26 mouse cellular contexts compared by ENCODE assay signal in genomic region chr4:110232327-110232726, GRCm38 (mm10).
A peak's percentile ranks its signal among the peaks of the same experiment; 100 is the strongest.
DNase-seq lines count a peak whose midpoint lies in the region; ATAC-seq and TF ChIP-seq lines count a peak whose summit lies in the region.
"Had no signal": no experiment of that assay in that cellular context is flagged by ENCODE, and none has a peak within 500 bp of the region (broad histone marks: within the 10 kb centered on the region; RNA-seq: fewer than 3 reads in every experiment).

No protein-coding gene starts in this region.

- intact Hi-C loops in heart, postnatal 10 days (cut with DNase I) = no loop called here

- H3K27ac ChIP-seq in forebrain, embryonic 12.5 days = no peak overlapping the region
- H3K27ac ChIP-seq in forebrain, postnatal 0 days (ENCODE audit: low read depth, low read length) = no peak overlapping the region
- peak overlapping the region; percentile 22; the same call in 1 of the 2 replicates for H3K27ac ChIP-seq in heart, embryonic 12.5 days (ENCODE audit: poor library complexity, severe bottlenecking)
- no peak overlapping the region for H3K27ac ChIP-seq in heart, embryonic 15.5 days
- H3K27ac ChIP-seq: embryonic facial prominence, embryonic 12.5 days; hindbrain, embryonic 12.5 days; hindbrain, embryonic 15.5 days; intestine, embryonic 15.5 days; kidney, embryonic 15.5 days had no signal

- no peaks in the 10 kb centered on the region for H3K9me3 ChIP-seq in forebrain, embryonic 12.5 days
- no peaks in the 10 kb centered on the region for H3K9me3 ChIP-seq in forebrain, postnatal 0 days (ENCODE audit: low read length)
- no peaks in the 10 kb centered on the region for H3K9me3 ChIP-seq in heart, embryonic 12.5 days (replicated peaks)
- no peaks in the 10 kb centered on the region for H3K9me3 ChIP-seq in heart, embryonic 15.5 days (replicated peaks)
- H3K9me3 ChIP-seq: embryonic facial prominence, embryonic 12.5 days; hindbrain, embryonic 12.5 days; hindbrain, embryonic 15.5 days; intestine, embryonic 15.5 days; kidney, embryonic 15.5 days had no signal

- no peak overlapping the region for H3K4me2 ChIP-seq in forebrain, embryonic 12.5 days
- no peak overlapping the region for H3K4me2 ChIP-seq in forebrain, postnatal 0 days (ENCODE audit: low read depth)
- peak overlapping the region; percentile 42; the same call in 1 of the 2 replicates for H3K4me2 ChIP-seq in heart, embryonic 12.5 days
- H3K4me2 ChIP-seq in heart, embryonic 15.5 days = no peak overlapping the region
- H3K4me2 ChIP-seq: embryonic facial prominence, embryonic 12.5 days; hindbrain, embryonic 12.5 days; hindbrain, embryonic 15.5 days; intestine, embryonic 15.5 days; kidney, embryonic 15.5 days had no signal

- H3K9ac ChIP-seq in forebrain, embryonic 12.5 days = no peak overlapping the region
- no peak overlapping the region for H3K9ac ChIP-seq in forebrain, postnatal 0 days
- H3K9ac ChIP-seq in heart, embryonic 12.5 days = no peak overlapping the region
- no peak overlapping the region for H3K9ac ChIP-seq in heart, embryonic 15.5 days
- H3K9ac ChIP-seq: embryonic facial prominence, embryonic 12.5 days; hindbrain, embryonic 12.5 days; hindbrain, embryonic 15.5 days; intestine, embryonic 15.5 days; kidney, embryonic 15.5 days had no signal

- 48% methylated on average over 3 of the region's 3 CpGs for WGBS in forebrain, embryonic 12.5 days
- WGBS in forebrain, postnatal 0 days = 38% methylated on average over 3 of the region's 3 CpGs
- 48% methylated on average over 3 of the region's 3 CpGs for WGBS in heart, embryonic 12.5 days
- 54% methylated on average over 3 of the region's 3 CpGs for WGBS in heart, embryonic 15.5 days

- ATAC-seq in forebrain, embryonic 12.5 days (ENCODE audit: low FRiP score) = peak; percentile 20; the same call in 1 of the 2 replicates
- ATAC-seq in forebrain, postnatal 0 days = no peak
- no peak for ATAC-seq in heart, embryonic 12.5 days (ENCODE audit: insufficient number of reproducible peaks, low FRiP score)
- peak; percentile 60; the same call in 1 of the 2 replicates for ATAC-seq in heart, embryonic 15.5 days (replicated peaks; ENCODE audit: insufficient number of reproducible peaks, insufficient read depth, low FRiP score, low read depth)
- ATAC-seq: forebrain, embryonic 14.5 days; intestine, embryonic 15.5 days; Patski had no signal

- no peak for TF ChIP-seq CTCF in forebrain, postnatal 0 days (IDR thresholded peaks at IDR 0.05; ENCODE audit: low read depth)

- H3K4me3 ChIP-seq in forebrain, embryonic 12.5 days (replicated peaks) = no peak overlapping the region
- H3K4me3 ChIP-seq in forebrain, postnatal 0 days (ENCODE audit: low read depth, low read length) = no peak overlapping the region
- H3K4me3 ChIP-seq in heart, embryonic 12.5 days = no peak overlapping the region
- H3K4me3 ChIP-seq in heart, embryonic 15.5 days = no peak overlapping the region
- H3K4me3 ChIP-seq: embryonic facial prominence, embryonic 12.5 days; erythroblast, embryonic 14.5 days; hindbrain, embryonic 12.5 days; hindbrain, embryonic 15.5 days; intestine, embryonic 15.5 days; kidney, embryonic 15.5 days had no signal

- no peaks in the 10 kb centered on the region for H3K27me3 ChIP-seq in forebrain, embryonic 12.5 days
- no peaks in the 10 kb centered on the region for H3K27me3 ChIP-seq in forebrain, postnatal 0 days (ENCODE audit: insufficient read depth, low read length)
- no peaks in the 10 kb centered on the region for H3K27me3 ChIP-seq in heart, embryonic 12.5 days (replicated peaks)
- no peaks in the 10 kb centered on the region for H3K27me3 ChIP-seq in heart, embryonic 15.5 days
- H3K27me3 ChIP-seq: embryonic facial prominence, embryonic 12.5 days; hindbrain, embryonic 12.5 days; hindbrain, embryonic 15.5 days; intestine, embryonic 15.5 days; kidney, embryonic 15.5 days; Patski had no signal

- DNase-seq in forebrain, postnatal 0 days = no peak
- DNase-seq in heart, postnatal 10 days = no peak
- no peak for DNase-seq in heart, postnatal 4 days
- DNase-seq: adrenal gland, postnatal 10 days; adrenal gland, postnatal 36 days; B cell, adult 2 months; cerebellum, adult 18-20 months; cerebellum, adult 9-10 months; cerebellum, postnatal 14 days; gastrocnemius, postnatal 10 days; gastrocnemius, postnatal 36 days; heart, postnatal 36 days; kidney, adult 11 months; kidney, adult 8-10 months had no signal

- peaks cover 11% of the 10 kb centered on the region; the same call in 1 of the 2 replicates for H3K4me1 ChIP-seq in forebrain, embryonic 12.5 days
- no peaks in the 10 kb centered on the region for H3K4me1 ChIP-seq in forebrain, postnatal 0 days (ENCODE audit: insufficient read depth)
- peaks cover 20% of the 10 kb centered on the region for H3K4me1 ChIP-seq in heart, embryonic 12.5 days (replicated peaks)
- peaks cover 14% of the 10 kb centered on the region for H3K4me1 ChIP-seq in heart, embryonic 15.5 days (replicated peaks)
- H3K4me1 ChIP-seq: embryonic facial prominence, embryonic 12.5 days; hindbrain, embryonic 15.5 days; intestine, embryonic 15.5 days had no signal

- peaks cover 22% of the 10 kb centered on the region; the same call in 1 of the 2 replicates for H3K36me3 ChIP-seq in forebrain, embryonic 12.5 days (replicated peaks)
- 0 out of 2 replicates have a peak, but pooled peaks cover 4% of the 10 kb centered on the region for H3K36me3 ChIP-seq in forebrain, postnatal 0 days (ENCODE audit: insufficient read depth)
- H3K36me3 ChIP-seq in heart, embryonic 12.5 days = no peaks in the 10 kb centered on the region
- no peaks in the 10 kb centered on the region for H3K36me3 ChIP-seq in heart, embryonic 15.5 days
- H3K36me3 ChIP-seq: embryonic facial prominence, embryonic 12.5 days; G1E; intestine, embryonic 15.5 days; kidney, embryonic 15.5 days had no signal

Comparison
In these comparisons a context has a peak if more than half of its experiments do, and no peak if none do; other contexts are left out.
1. ATAC-seq: peak in forebrain, embryonic 12.5 days (single experiment) and heart, embryonic 15.5 days (single experiment); none in forebrain, postnatal 0 days (single experiment) and heart, embryonic 12.5 days (single experiment).